In the genomic region with DNA sequence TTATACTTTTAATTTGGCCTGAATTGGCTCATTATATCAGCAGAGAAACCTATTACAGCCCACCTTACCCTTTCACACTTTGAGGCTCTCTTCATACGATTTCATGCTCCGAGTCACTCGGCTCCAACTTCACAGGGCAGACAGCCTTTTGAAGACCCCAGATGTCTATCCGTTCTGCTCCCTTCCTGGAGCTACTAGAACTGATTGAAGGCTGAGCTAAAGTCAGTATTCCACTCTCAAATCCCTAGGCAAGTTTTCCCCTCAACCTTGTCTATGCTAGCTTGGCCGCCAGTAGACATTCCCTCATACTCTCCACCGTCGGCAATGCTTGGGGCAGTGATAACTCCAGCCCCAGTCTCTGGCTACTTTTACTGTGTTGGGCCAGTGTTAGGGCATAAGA, we compare ENCODE assay signal across 8 mouse cellular contexts. TPM values are rescaled to one million over a fixed set of nuclear protein-coding genes. Genes with fewer than 3 reads are reported as not detected.
DNase-seq lines count a peak whose midpoint lies in the region; ATAC-seq and TF ChIP-seq lines count a peak whose summit lies in the region.

No protein-coding gene starts in this region.

- peak overlapping the region; percentile 100 for H3K27ac ChIP-seq in kidney, embryonic 16.5 days (ENCODE audit: low read length)
- H3K27ac ChIP-seq in ES-E14 (ENCODE audit: insufficient read depth, low read depth, low read length, poor library complexity, severe bottlenecking), result no peak overlapping the region; the same call in 1 of the 2 replicates
- H3K27ac ChIP-seq in limb, embryonic 15.5 days, result no peak overlapping the region
- no peak overlapping the region for H3K27ac ChIP-seq in cerebellum, adult 2 months (ENCODE audit: insufficient read depth, low read length)

- H3K4me2 ChIP-seq in kidney, embryonic 16.5 days (replicated peaks; ENCODE audit: low read depth, low read length), result peak overlapping the region; percentile 95
- peak overlapping the region; percentile 17; the same call in 1 of the 2 replicates for H3K4me2 ChIP-seq in limb, embryonic 15.5 days

- no peak for TF ChIP-seq POLR2A in cerebellum, adult 2 months (IDR thresholded peaks at IDR 0.05; ENCODE audit: borderline replicate concordance, insufficient read depth, low read length)

- 19% methylated on average over 7 of the region's 7 CpGs for WGBS in kidney, embryonic 16.5 days
- WGBS in limb, embryonic 15.5 days, result 34% methylated on average over 7 of the region's 7 CpGs
- WGBS in cerebellum, adult 2 months, result 59% methylated on average over 7 of the region's 7 CpGs

- in situ Hi-C loops in ES-E14 (cut with MboI; ENCODE audit: low sequenced_read_pairs in 2 of 2, unreplicated experiment in 2 of 2), result no loop called here

- peak overlapping the region; percentile 20 for H3K4me3 ChIP-seq in kidney, embryonic 16.5 days (ENCODE audit: low read length)
- 0 out of 4 replicates have a peak overlapping the region, but pooled peaks of 1 of the 2 experiments have one; percentile 6 for H3K4me3 ChIP-seq in ES-E14 (ENCODE audit: insufficient read depth in 1 of 2, low read depth in 1 of 2, low read length in 2 of 2, poor library complexity in 1 of 2, severe bottlenecking in 1 of 2)
- no peak overlapping the region for H3K4me3 ChIP-seq in limb, embryonic 15.5 days
- no peak overlapping the region for H3K4me3 ChIP-seq in cerebellum, adult 2 months (replicated peaks; ENCODE audit: insufficient read depth, low read depth, low read length)

- H3K9me3 ChIP-seq in kidney, embryonic 16.5 days (ENCODE audit: low read length), result no peaks in the 10 kb centered on the region
- H3K9me3 ChIP-seq in ES-E14 (ENCODE audit: control insufficient read depth, insufficient read depth, low read depth, low read length), result no peaks in the 10 kb centered on the region
- H3K9me3 ChIP-seq in limb, embryonic 15.5 days, result no peaks in the 10 kb centered on the region

- no peak for TF ChIP-seq CTCF in cerebellum, adult 2 months (IDR thresholded peaks at IDR 0.05; ENCODE audit: borderline replicate concordance, insufficient read depth, low read depth, low read length)

- H3K36me3 ChIP-seq in kidney, embryonic 16.5 days (ENCODE audit: insufficient read depth, low read length), result no peaks in the 10 kb centered on the region
- peaks cover 3% of the 10 kb centered on the region; the same call in 1 of the 2 replicates for H3K36me3 ChIP-seq in ES-E14 (ENCODE audit: control insufficient read depth, insufficient read depth, low read length, poor library complexity, severe bottlenecking)
- H3K36me3 ChIP-seq in limb, embryonic 15.5 days, result no peaks in the 10 kb centered on the region

- peak; percentile 11 for DNase-seq in cerebellum, adult 8-10 months
- DNase-seq in cerebellum, postnatal 36 days, result no peak
- DNase-seq in kidney, adult 8-10 months, result no peak
- no peak for DNase-seq in ES-E14 (ENCODE audit: low read depth, low spot score)
- DNase-seq in left cerebral cortex, adult 8-10 months (ENCODE audit: low spot score in 2 of 2), result no peak
- DNase-seq in cerebellum, adult 2 months, result no peak

- H3K9ac ChIP-seq in kidney, embryonic 16.5 days (replicated peaks; ENCODE audit: low read length), result peak overlapping the region; percentile 54
- peak overlapping the region; percentile 13; the same call in 1 of the 2 replicates for H3K9ac ChIP-seq in ES-E14 (ENCODE audit: insufficient read depth, low read depth, low read length, poor library complexity, severe bottlenecking)
- no peak overlapping the region for H3K9ac ChIP-seq in limb, embryonic 15.5 days

- H3K4me1 ChIP-seq in kidney, embryonic 16.5 days (ENCODE audit: insufficient read depth, low read length), result peaks cover 58% of the 10 kb centered on the region
- H3K4me1 ChIP-seq in ES-E14 (ENCODE audit: control insufficient read depth in 2 of 2, insufficient read depth in 2 of 2, low read length in 2 of 2, poor library complexity in 1 of 2), result peaks cover 19 to 36% of the 10 kb centered on the region in 2 experiments
- H3K4me1 ChIP-seq in limb, embryonic 15.5 days, result peaks cover 59% of the 10 kb centered on the region
- H3K4me1 ChIP-seq in cerebellum, adult 2 months (ENCODE audit: control insufficient read depth, insufficient read depth, low read length), result peaks cover 23% of the 10 kb centered on the region

- no peak for ATAC-seq in kidney, embryonic 16.5 days (ENCODE audit: low FRiP score, low TSS enrichment)
- no peak for ATAC-seq in limb, embryonic 15.5 days (ENCODE audit: insufficient number of reproducible peaks, low FRiP score, low TSS enrichment, low read depth)

- H3K27me3 ChIP-seq in kidney, embryonic 16.5 days (ENCODE audit: insufficient read depth, low read length), result no peaks in the 10 kb centered on the region
- no peaks in the 10 kb centered on the region for H3K27me3 ChIP-seq in limb, embryonic 15.5 days
- H3K27me3 ChIP-seq in cerebellum, adult 2 months (ENCODE audit: control insufficient read depth, insufficient read depth, low read length), result no peaks in the 10 kb centered on the region

TF ChIP-seq in ES-E14, 5 proteins besides CTCF, POLR2A, EP300 and RAD21:
- no peak for TF ChIP-seq HCFC1 (IDR thresholded peaks at IDR 0.05; ENCODE audit: borderline replicate concordance, insufficient read depth, low read length)
- no peak for TF ChIP-seq ZC3H11A (IDR thresholded peaks at IDR 0.05; ENCODE audit: borderline replicate concordance, low read depth, low read length)
- no peak for TF ChIP-seq MAFK (IDR thresholded peaks at IDR 0.05; ENCODE audit: insufficient read depth, low read depth, low read length)
- TF ChIP-seq CHD2 (IDR thresholded peaks at IDR 0.05; ENCODE audit: low read depth, low read length), result no peak
- no peak for TF ChIP-seq ZNF384 (IDR thresholded peaks at IDR 0.05; ENCODE audit: low read depth, low read length)

RNA-seq across cellular contexts. Expression of a gene that starts 0.4 kb away (rescaled TPM):
- polyA plus RNA-seq in kidney, embryonic 16.5 days (2015; fragmentation: Nextera tagmentation; extraction: Ambion mirVana), result 21.5 and 25.6 TPM in 2 replicates
- total RNA-seq in ES-E14 (2012; rRNA removed), result 4.9 and 5.8 TPM in 2 replicates
- 7.2 and 10.1 TPM in 2 replicates for polyA plus RNA-seq in limb, embryonic 15.5 days (2015; fragmentation: Nextera tagmentation; extraction: Ambion mirVana)
- total RNA-seq in left cerebral cortex, adult 8-10 months (2022), result 1 to 10 TPM; 2.1 to 4.2 (median 3.4) TPM
- polyA plus RNA-seq in cerebellum, adult 2 months (2012; rRNA removed), result 2.6 and 3.1 TPM in 2 replicates

RNA-seq across cellular contexts. Expression of a gene that starts 1.9 kb away (rescaled TPM):
- 13.1 and 15.6 TPM in 2 replicates for polyA plus RNA-seq in kidney, embryonic 16.5 days (2015; fragmentation: Nextera tagmentation; extraction: Ambion mirVana)
- 36.0 and 47.2 TPM in 2 replicates for total RNA-seq in ES-E14 (2012; rRNA removed)
- 9.6 and 9.8 TPM in 2 replicates for polyA plus RNA-seq in limb, embryonic 15.5 days (2015; fragmentation: Nextera tagmentation; extraction: Ambion mirVana)
- 10 to 100 TPM; 59.5 to 66.5 (median 62.6) TPM for total RNA-seq in left cerebral cortex, adult 8-10 months (2022)
- polyA plus RNA-seq in cerebellum, adult 2 months (2012; rRNA removed), result 69.5 and 72.3 TPM in 2 replicates

RNA-seq across cellular contexts. Expression of a gene that starts 8.5 kb away (rescaled TPM):
- 8.8 and 16.8 TPM in 2 replicates for polyA plus RNA-seq in kidney, embryonic 16.5 days (2015; fragmentation: Nextera tagmentation; extraction: Ambion mirVana)
- 2.3 and 2.5 TPM in 2 replicates for total RNA-seq in ES-E14 (2012; rRNA removed)
- polyA plus RNA-seq in limb, embryonic 15.5 days (2015; fragmentation: Nextera tagmentation; extraction: Ambion mirVana), result 2.0 and 2.5 TPM in 2 replicates
- total RNA-seq in left cerebral cortex, adult 8-10 months (2022), result under 1 TPM; 0.39 to 0.83 (median 0.54) TPM
- 1.4 and 1.8 TPM in 2 replicates for polyA plus RNA-seq in cerebellum, adult 2 months (2012; rRNA removed)

RNA-seq across cellular contexts. Expression of a gene that starts 14.3 kb away (rescaled TPM):
- polyA plus RNA-seq in kidney, embryonic 16.5 days (2015; fragmentation: Nextera tagmentation; extraction: Ambion mirVana), result 185 and 190 TPM in 2 replicates
- total RNA-seq in ES-E14 (2012; rRNA removed), result 21.4 and 22.8 TPM in 2 replicates
- polyA plus RNA-seq in limb, embryonic 15.5 days (2015; fragmentation: Nextera tagmentation; extraction: Ambion mirVana), result 107 and 111 TPM in 2 replicates
- 10 to 100 TPM; 73.3 to 77.6 (median 76.0) TPM for total RNA-seq in left cerebral cortex, adult 8-10 months (2022)
- 125 and 137 TPM in 2 replicates for polyA plus RNA-seq in cerebellum, adult 2 months (2012; rRNA removed)

RNA-seq across cellular contexts. Expression of a gene that starts 14.9 kb away (rescaled TPM):
- 81.8 and 83.1 TPM in 2 replicates for polyA plus RNA-seq in kidney, embryonic 16.5 days (2015; fragmentation: Nextera tagmentation; extraction: Ambion mirVana)
- total RNA-seq in ES-E14 (2012; rRNA removed), result 55.9 and 62.7 TPM in 2 replicates
- 45.8 and 50.6 TPM in 2 replicates for polyA plus RNA-seq in limb, embryonic 15.5 days (2015; fragmentation: Nextera tagmentation; extraction: Ambion mirVana)
- total RNA-seq in left cerebral cortex, adult 8-10 months (2022), result 100 to 1,000 TPM; 150 to 164 (median 155) TPM
- 172 and 179 TPM in 2 replicates for polyA plus RNA-seq in cerebellum, adult 2 months (2012; rRNA removed)
